27 mouse cellular contexts compared by ENCODE assay signal in the genomic region with DNA sequence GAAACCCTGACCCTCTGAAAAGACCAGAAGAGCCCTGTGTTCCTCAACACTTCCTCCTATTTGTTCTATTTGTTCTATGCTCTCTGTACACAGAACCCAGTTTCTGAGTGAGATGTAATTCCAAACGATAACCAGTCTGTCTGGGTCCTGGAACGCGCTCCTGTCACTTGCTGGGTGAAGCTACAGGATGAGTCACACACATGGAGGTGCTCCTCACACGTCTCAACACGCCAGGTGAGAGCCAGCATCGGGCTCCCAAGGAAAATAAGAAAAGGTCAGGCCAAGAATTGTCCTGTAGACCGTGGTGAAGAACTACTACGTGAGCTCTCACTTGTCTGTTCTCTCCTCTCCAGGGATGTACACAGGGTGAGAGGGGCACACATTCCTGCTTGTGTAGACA. TPM values are rescaled to one million over a fixed set of nuclear protein-coding genes. Genes with fewer than 3 reads are reported as not detected.
DNase-seq lines count a peak whose midpoint lies in the region; ATAC-seq lines count a peak whose summit lies in the region.
"Had no signal": no experiment of that assay in that cellular context is flagged by ENCODE, and none has a peak within 500 bp of the region (broad histone marks: within the 10 kb centered on the region; RNA-seq: fewer than 3 reads in every experiment).

No protein-coding gene starts in this region.

- H3K27ac ChIP-seq in embryonic facial prominence, embryonic 14.5 days (replicated peaks; ENCODE audit: low read depth, low read length): no peak overlapping the region
- no peak overlapping the region for H3K27ac ChIP-seq in embryonic facial prominence, embryonic 10.5 days (replicated peaks)
- peak overlapping the region; percentile 25; the same call in 1 of the 2 replicates for H3K27ac ChIP-seq in stomach, embryonic 16.5 days (ENCODE audit: low read length)
- no peak overlapping the region for H3K27ac ChIP-seq in liver, embryonic 12.5 days
- H3K27ac ChIP-seq: embryonic facial prominence, embryonic 13.5 days; gastrocnemius, adult 2 months; heart, adult 2 months; heart, embryonic 10.5 days; heart, embryonic 13.5 days; hindbrain, embryonic 14.5 days; hindbrain, postnatal 0 days had no signal

- DNase-seq in embryonic facial prominence, embryonic 14.5 days (ENCODE audit: low spot score): peak; percentile 26
- DNase-seq in embryonic facial prominence, embryonic 10.5 days (ENCODE audit: low spot score): no peak
- peak; percentile 22 to 25 for DNase-seq in urinary bladder, postnatal 36 days (ENCODE audit: low spot score in 2 of 2)
- no peak for DNase-seq in urinary bladder, postnatal 4 days (ENCODE audit: low spot score in 2 of 2)
- DNase-seq in lung, adult 18-20 months: no peak
- DNase-seq: adrenal gland, postnatal 10 days; cerebellum, adult 11 months; cerebellum, adult 2 months; cerebellum, adult 9-11 months; cerebellum, postnatal 25 days; forebrain, postnatal 0 days; gastrocnemius, adult 2 months; gastrocnemius, postnatal 14 days; heart, adult 2 months; heart, postnatal 14 days; heart, postnatal 4 days had no signal

- ATAC-seq in embryonic facial prominence, embryonic 14.5 days (ENCODE audit: low read depth): 0 out of 2 replicates have a peak, but pooled peaks have one; percentile 15
- no peak; the same call in 1 of the 2 replicates for ATAC-seq in stomach, embryonic 16.5 days (ENCODE audit: insufficient read depth, low FRiP score)
- no peak for ATAC-seq in liver, embryonic 12.5 days
- ATAC-seq: forebrain, embryonic 14.5 days; forebrain, postnatal 0 days; hindbrain, postnatal 0 days had no signal

- H3K9me3 ChIP-seq in embryonic facial prominence, embryonic 14.5 days (ENCODE audit: control insufficient read depth, low read length): no peaks in the 10 kb centered on the region
- no peaks in the 10 kb centered on the region for H3K9me3 ChIP-seq in embryonic facial prominence, embryonic 10.5 days
- no peaks in the 10 kb centered on the region for H3K9me3 ChIP-seq in stomach, embryonic 16.5 days (replicated peaks; ENCODE audit: control insufficient read depth, low read length)
- no peaks in the 10 kb centered on the region for H3K9me3 ChIP-seq in liver, embryonic 12.5 days (replicated peaks)
- H3K9me3 ChIP-seq: embryonic facial prominence, embryonic 13.5 days; heart, embryonic 10.5 days; heart, embryonic 13.5 days had no signal

- H3K9ac ChIP-seq in embryonic facial prominence, embryonic 14.5 days (ENCODE audit: low read depth, low read length): no peak overlapping the region
- H3K9ac ChIP-seq in stomach, embryonic 16.5 days (ENCODE audit: low read length): no peak overlapping the region
- H3K9ac ChIP-seq in liver, embryonic 12.5 days: no peak overlapping the region
- H3K9ac ChIP-seq: embryonic facial prominence, embryonic 13.5 days; forebrain, postnatal 0 days; heart, embryonic 13.5 days; hindbrain, embryonic 14.5 days had no signal

- H3K27me3 ChIP-seq in embryonic facial prominence, embryonic 14.5 days (replicated peaks; ENCODE audit: control insufficient read depth, insufficient read depth, low read length): no peaks in the 10 kb centered on the region
- H3K27me3 ChIP-seq in embryonic facial prominence, embryonic 10.5 days (replicated peaks; ENCODE audit: low read depth, poor library complexity, severe bottlenecking): no peaks in the 10 kb centered on the region
- no peaks in the 10 kb centered on the region for H3K27me3 ChIP-seq in stomach, embryonic 16.5 days (ENCODE audit: control insufficient read depth, insufficient read depth, low read length)
- H3K27me3 ChIP-seq in liver, embryonic 12.5 days (replicated peaks): no peaks in the 10 kb centered on the region
- H3K27me3 ChIP-seq: embryonic facial prominence, embryonic 13.5 days; heart, embryonic 13.5 days had no signal

- no peaks in the 10 kb centered on the region for H3K4me1 ChIP-seq in embryonic facial prominence, embryonic 14.5 days (ENCODE audit: control insufficient read depth, insufficient read depth, low read length)
- H3K4me1 ChIP-seq in embryonic facial prominence, embryonic 10.5 days: no peaks in the 10 kb centered on the region
- H3K4me1 ChIP-seq in stomach, embryonic 16.5 days (ENCODE audit: control insufficient read depth, insufficient read depth, low read length): no peaks in the 10 kb centered on the region
- no peaks in the 10 kb centered on the region for H3K4me1 ChIP-seq in liver, embryonic 12.5 days
- H3K4me1 ChIP-seq: heart, embryonic 10.5 days; heart, embryonic 13.5 days had no signal

- no peaks in the 10 kb centered on the region for H3K36me3 ChIP-seq in embryonic facial prominence, embryonic 14.5 days (ENCODE audit: control insufficient read depth, insufficient read depth, low read length)
- no peaks in the 10 kb centered on the region for H3K36me3 ChIP-seq in embryonic facial prominence, embryonic 10.5 days (replicated peaks)
- H3K36me3 ChIP-seq in stomach, embryonic 16.5 days (ENCODE audit: control insufficient read depth, insufficient read depth, low read length): no peaks in the 10 kb centered on the region
- no peaks in the 10 kb centered on the region for H3K36me3 ChIP-seq in liver, embryonic 12.5 days
- H3K36me3 ChIP-seq: embryonic facial prominence, embryonic 13.5 days; heart, embryonic 10.5 days; heart, embryonic 13.5 days had no signal

- H3K4me3 ChIP-seq in embryonic facial prominence, embryonic 14.5 days (ENCODE audit: low read depth, low read length): no peak overlapping the region
- no peak overlapping the region for H3K4me3 ChIP-seq in embryonic facial prominence, embryonic 10.5 days
- no peak overlapping the region for H3K4me3 ChIP-seq in stomach, embryonic 16.5 days (replicated peaks; ENCODE audit: low read length)
- H3K4me3 ChIP-seq in liver, embryonic 12.5 days: no peak overlapping the region
- H3K4me3 ChIP-seq: embryonic facial prominence, embryonic 13.5 days; gastrocnemius, adult 2 months; heart, adult 2 months; heart, embryonic 10.5 days; heart, embryonic 13.5 days had no signal

- 76% methylated on average over 8 of the region's 8 CpGs for WGBS in embryonic facial prominence, embryonic 14.5 days
- WGBS in embryonic facial prominence, embryonic 10.5 days: 91% methylated on average over 8 of the region's 8 CpGs
- WGBS in stomach, embryonic 16.5 days: 77% methylated on average over 8 of the region's 8 CpGs
- 64% methylated on average over 8 of the region's 8 CpGs for WGBS in liver, embryonic 12.5 days (ENCODE audit: insufficient replicate concordance)

- no peak overlapping the region for H3K4me2 ChIP-seq in embryonic facial prominence, embryonic 14.5 days (ENCODE audit: low read depth, low read length)
- H3K4me2 ChIP-seq in stomach, embryonic 16.5 days (ENCODE audit: low read depth, low read length): no peak overlapping the region
- no peak overlapping the region for H3K4me2 ChIP-seq in liver, embryonic 12.5 days
- H3K4me2 ChIP-seq: embryonic facial prominence, embryonic 13.5 days; heart, embryonic 13.5 days; hindbrain, embryonic 14.5 days had no signal

RNA-seq across cellular contexts. Expression of a gene that starts 1.6 kb away (rescaled TPM):
- polyA plus RNA-seq in embryonic facial prominence, embryonic 14.5 days (2014; fragmentation: Nextera tagmentation; extraction: Ambion mirVana): 1.5 and 1.9 TPM in 2 replicates
- not detected in 2 replicates for polyA plus RNA-seq in embryonic facial prominence, embryonic 10.5 days (2016; fragmentation: Nextera tagmentation; extraction: Ambion mirVana)
- polyA plus RNA-seq in stomach, embryonic 16.5 days (2015; fragmentation: Nextera tagmentation; extraction: Ambion mirVana): 4.1 and 8.0 TPM in 2 replicates
- polyA plus RNA-seq in liver, embryonic 12.5 days (2016; fragmentation: Nextera tagmentation; extraction: Ambion mirVana): not detected in 2 replicates
- polyA plus RNA-seq: forebrain, embryonic 11.5 days; heart, embryonic 10.5 days; heart, embryonic 16.5 days had no signal

RNA-seq across cellular contexts. Expression of a gene that starts 51.4 kb away (rescaled TPM):
- polyA plus RNA-seq in embryonic facial prominence, embryonic 14.5 days (2014; fragmentation: Nextera tagmentation; extraction: Ambion mirVana): 0.50 and 0.85 TPM in 2 replicates
- 0.06 TPM in 2 replicates for polyA plus RNA-seq in embryonic facial prominence, embryonic 10.5 days (2016; fragmentation: Nextera tagmentation; extraction: Ambion mirVana)
- polyA plus RNA-seq in stomach, embryonic 16.5 days (2015; fragmentation: Nextera tagmentation; extraction: Ambion mirVana): 2.5 and 3.4 TPM in 2 replicates
- polyA plus RNA-seq in liver, embryonic 12.5 days (2016; fragmentation: Nextera tagmentation; extraction: Ambion mirVana): not detected in 2 replicates
- polyA plus RNA-seq: forebrain, postnatal 0 days; hindbrain, embryonic 11.5 days had no signal

Comparison
In these comparisons a context has a peak if more than half of its experiments do, and no peak if none do; other contexts are left out.
1. DNase-seq: peak in embryonic facial prominence, embryonic 14.5 days (single experiment) and urinary bladder, postnatal 36 days (2 of 2); none in embryonic facial prominence, embryonic 10.5 days (single experiment), urinary bladder, postnatal 4 days (0 of 2) and lung, adult 18-20 months (0 of 2).